Mouse (Mus musculus): ENCODE measurements around the gene Wipi2. TPM values are rescaled to one million over a fixed set of nuclear protein-coding genes. Genes with fewer than 3 reads are reported as not detected.

Wipi2 gene
- polyA plus RNA-seq, 1 experiment from 2014 or later, result 50.2 TPM

Other genes starting within 250 kb of the Wipi2 start
- 4.1 and 4.6 TPM in 2 replicates for gene Foxk1, start 226.2 kb upstream of the Wipi2 start, polyA plus RNA-seq (2015; fragmentation: Nextera tagmentation; extraction: Ambion mirVana)
- 14.8 and 16.9 TPM in 2 replicates for gene Ap5z1, start 163.8 kb upstream of the Wipi2 start, polyA plus RNA-seq (2015; fragmentation: Nextera tagmentation; extraction: Ambion mirVana)
- gene Papolb, start 97.6 kb upstream of the Wipi2 start, polyA plus RNA-seq (2015; fragmentation: Nextera tagmentation; extraction: Ambion mirVana), result 0.20 and 0.27 TPM in 2 replicates
- gene Radil, start 76.6 kb upstream of the Wipi2 start, polyA plus RNA-seq (2015; fragmentation: Nextera tagmentation; extraction: Ambion mirVana), result 9.6 and 17.6 TPM in 2 replicates
- gene Mmd2, start 18.9 kb upstream of the Wipi2 start, polyA plus RNA-seq (2015; fragmentation: Nextera tagmentation; extraction: Ambion mirVana), result 77.4 and 91.5 TPM in 2 replicates
- 93.7 and 99.2 TPM in 2 replicates for gene Slc29a4, start 64.8 kb downstream of the Wipi2 start, polyA plus RNA-seq (2015; fragmentation: Nextera tagmentation; extraction: Ambion mirVana)
- 34.8 and 40.4 TPM in 2 replicates for gene Tnrc18, start 190.0 kb downstream of the Wipi2 start, polyA plus RNA-seq (2015; fragmentation: Nextera tagmentation; extraction: Ambion mirVana)

All from forebrain, embryonic 16.5 days (tissue).